Mouse (Mus musculus): ENCODE results near the gene Aaed1.

Gene Aaed1

DNA sequence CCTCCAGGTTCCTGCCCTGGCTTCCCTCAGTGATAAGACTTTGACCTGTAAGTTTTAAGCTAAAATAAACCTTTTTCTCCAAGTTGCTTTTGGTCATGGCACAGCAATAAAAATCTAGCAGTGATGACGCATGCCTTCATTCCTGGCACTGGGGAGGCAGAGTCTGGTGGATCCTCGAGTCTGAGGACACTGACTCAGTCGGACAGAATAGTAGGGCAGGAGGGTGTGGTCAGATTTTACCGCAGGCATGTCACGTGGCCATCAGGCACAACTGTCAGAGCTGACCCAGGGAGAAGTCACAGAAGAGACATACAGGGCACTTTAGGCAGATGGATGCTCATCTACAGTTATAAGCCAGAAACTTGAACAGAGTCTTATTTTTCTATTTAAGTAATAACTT, 60.4 kb downstream of the Aaed1 start:
- DNase-seq (ENCODE audit: extremely low spot score, low spot score), result no peak

DNA sequence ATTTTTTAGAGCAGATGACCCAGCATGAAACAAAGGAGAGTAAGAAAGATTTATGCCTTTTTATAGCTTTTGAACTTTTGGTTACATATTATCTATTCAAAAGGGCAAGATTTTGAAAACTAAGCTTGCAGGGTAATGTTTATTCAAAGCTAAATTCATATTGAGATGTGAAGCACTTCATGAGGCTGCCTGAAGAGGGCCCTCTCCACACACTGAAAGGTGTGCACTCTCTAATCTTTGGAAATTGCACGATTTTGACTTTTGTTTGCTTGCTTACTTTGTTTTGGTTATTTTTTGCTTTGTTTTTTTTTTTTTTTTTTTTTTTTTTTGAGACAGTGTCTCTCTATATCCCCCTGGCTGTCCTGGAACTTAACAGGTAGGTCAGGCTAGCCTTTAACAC, 62.1 kb downstream of the Aaed1 start:
- no peak for DNase-seq (ENCODE audit: extremely low spot score, low spot score)

GRCm38 (mm10) chr13:64248775-64249524, 63.6 kb downstream of the Aaed1 start:
- DNase-seq (ENCODE audit: extremely low spot score, low spot score), result peak; percentile 89

GRCm38 (mm10) chr13:64248161-64248774, 64.2 kb downstream of the Aaed1 start:
- DNase-seq (ENCODE audit: extremely low spot score, low spot score), result no peak

GRCm38 (mm10) chr13:64246106-64246505, 66.4 kb downstream of the Aaed1 start:
- DNase-seq (ENCODE audit: extremely low spot score, low spot score), result no peak

GRCm38 (mm10) chr13:64244685-64245261, 67.7 kb downstream of the Aaed1 start:
- no peak for DNase-seq (ENCODE audit: extremely low spot score, low spot score)

DNA sequence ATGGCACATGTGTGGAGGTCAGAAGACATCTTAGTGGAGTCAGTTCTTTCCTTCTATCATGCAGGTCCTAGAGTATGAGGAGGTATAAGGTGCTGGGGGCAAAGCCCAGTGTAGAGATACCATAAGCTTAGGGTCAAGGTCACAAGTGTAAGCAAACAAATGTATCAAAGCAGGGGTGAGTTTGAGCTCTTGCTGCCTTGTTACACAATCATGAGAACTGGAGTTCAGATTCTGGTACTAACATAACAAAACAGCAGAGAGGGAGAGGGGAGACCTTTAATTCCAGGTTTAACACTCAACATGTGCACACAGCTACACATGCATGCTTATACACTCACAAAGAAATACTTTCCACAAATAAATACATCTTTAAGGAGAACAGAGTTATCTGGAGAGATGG, 69.8 kb downstream of the Aaed1 start:
- DNase-seq (ENCODE audit: extremely low spot score, low spot score), result no peak

DNA sequence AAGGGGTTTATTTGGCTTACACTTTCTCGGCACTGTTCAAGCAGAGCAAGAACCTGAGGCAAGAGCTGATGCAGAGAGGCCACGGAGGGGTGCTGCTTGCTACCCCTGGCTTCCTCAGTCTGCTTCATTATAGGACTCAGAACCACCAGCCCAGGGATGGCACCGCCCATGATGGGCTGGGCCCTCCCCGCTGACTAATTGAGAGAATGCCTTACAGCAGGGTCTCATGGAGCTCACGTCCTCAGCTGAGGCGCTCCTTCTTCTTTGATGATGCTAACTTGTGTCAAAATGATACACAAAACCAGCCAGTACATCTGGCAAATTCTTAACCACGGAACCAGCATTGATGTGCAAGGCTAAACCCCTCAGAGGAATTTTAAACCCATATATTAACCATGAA, 71.9 kb downstream of the Aaed1 start:
- DNase-seq (ENCODE audit: extremely low spot score, low spot score), result no peak

DNA sequence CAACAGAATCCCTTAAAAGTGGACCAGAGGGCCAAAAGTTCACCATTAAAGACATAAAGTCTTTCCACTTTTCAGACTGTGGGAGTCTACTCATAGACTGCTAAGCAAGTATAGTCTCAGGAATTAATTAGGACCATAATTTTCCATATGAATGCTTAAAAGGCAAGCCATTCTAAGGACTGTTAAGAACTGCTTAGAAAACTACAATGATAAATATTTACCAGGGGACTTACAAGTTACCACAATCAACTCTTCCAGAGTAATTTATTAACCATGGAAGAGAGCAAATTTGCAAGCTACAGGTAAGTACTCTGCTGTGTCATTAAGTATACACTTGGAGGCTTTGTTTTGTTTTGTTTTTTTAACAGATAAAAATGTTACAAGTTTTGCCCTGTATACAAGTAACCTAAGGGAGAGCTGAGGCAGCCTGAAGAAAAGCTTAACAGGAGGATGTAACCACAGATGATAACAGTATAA, 74.8 kb downstream of the Aaed1 start:
- no peak for DNase-seq (ENCODE audit: extremely low spot score, low spot score)

- no peak for DNase-seq (ENCODE audit: extremely low spot score, low spot score)
Measured at GRCm38 (mm10) chr13:64237000-64237680, 75.4 kb downstream of the Aaed1 start.

DNA sequence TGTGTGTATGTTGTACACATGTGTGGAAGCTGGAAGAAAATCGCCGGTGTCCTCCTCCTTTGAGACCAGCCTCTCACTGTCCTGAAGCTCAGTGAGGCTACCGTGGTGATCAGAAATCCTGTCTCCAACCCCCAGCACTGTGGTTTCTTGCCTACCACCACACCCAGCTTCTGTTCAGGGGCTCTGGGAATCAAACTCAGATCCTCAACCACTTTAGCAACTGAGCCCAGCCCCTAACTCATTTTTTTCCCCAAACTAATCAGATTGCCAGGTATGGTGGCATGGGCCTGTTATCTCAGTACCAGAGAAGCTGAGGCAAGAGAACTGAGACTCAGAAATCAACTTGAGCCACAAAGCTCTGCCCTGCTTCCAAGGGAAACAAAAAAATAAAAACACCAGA, 76.7 kb downstream of the Aaed1 start:
- DNase-seq (ENCODE audit: extremely low spot score, low spot score), result no peak

- no peak for DNase-seq (ENCODE audit: extremely low spot score, low spot score)
Measured at GRCm38 (mm10) chr13:64235062-64235715, 77.3 kb downstream of the Aaed1 start.

GRCm38 (mm10) chr13:64233139-64233538, 79.4 kb downstream of the Aaed1 start:
- no peak for DNase-seq (ENCODE audit: extremely low spot score, low spot score)

- DNase-seq (ENCODE audit: extremely low spot score, low spot score), result no peak
Measured at GRCm38 (mm10) chr13:64226725-64227124, 85.8 kb downstream of the Aaed1 start.

- DNase-seq (ENCODE audit: extremely low spot score, low spot score), result no peak
Measured at GRCm38 (mm10) chr13:64225738-64226137, 86.8 kb downstream of the Aaed1 start.

All from neural tube, embryonic 10.5 days (tissue).